Mouse (Mus musculus) testis, adult 2 months (tissue): ENCODE data around the gene Slc26a10.

Experiments
- CTCF ChIP-seq: fragments of 200-500 bp; IDR thresholded peaks from 2 replicates; pipeline ENCODE4 v1.5.1; 2012; ENCODE audit warnings: low read depth, mild to moderate bottlenecking, inconsistent platforms, low read length, moderate library complexity; ENCODE audit not compliant: control insufficient read depth, insufficient read depth, insufficient replicate concordance
- POLR2A ChIP-seq: fragments of 200-500 bp; IDR thresholded peaks from 2 replicates; pipeline ENCODE4 v1.6.1; 2012; ENCODE audit warnings: low read depth, mild to moderate bottlenecking, inconsistent platforms, low read length, moderate library complexity; ENCODE audit not compliant: control insufficient read depth

- no peak for TF ChIP-seq POLR2A
- TF ChIP-seq CTCF, result no peak
Observed at GRCm38 (mm10) chr10:127122018-127122417, 58.4 kb downstream of the Slc26a10 start.
